Mouse (Mus musculus) testis, postnatal 14 days (tissue): ENCODE results near the gene Klk1b27.
"Not testable (repeated sequence)": the region's sequence is repeated elsewhere in the genome, so short reads cannot be mapped to it uniquely, and the experiment has no call there.

Experiments
- DNase-seq: peaks from one replicate; pipeline ENCODE4 v3.0.0; 2021; ENCODE audit warnings: low spot score

Klk1b27 gene

DNA sequence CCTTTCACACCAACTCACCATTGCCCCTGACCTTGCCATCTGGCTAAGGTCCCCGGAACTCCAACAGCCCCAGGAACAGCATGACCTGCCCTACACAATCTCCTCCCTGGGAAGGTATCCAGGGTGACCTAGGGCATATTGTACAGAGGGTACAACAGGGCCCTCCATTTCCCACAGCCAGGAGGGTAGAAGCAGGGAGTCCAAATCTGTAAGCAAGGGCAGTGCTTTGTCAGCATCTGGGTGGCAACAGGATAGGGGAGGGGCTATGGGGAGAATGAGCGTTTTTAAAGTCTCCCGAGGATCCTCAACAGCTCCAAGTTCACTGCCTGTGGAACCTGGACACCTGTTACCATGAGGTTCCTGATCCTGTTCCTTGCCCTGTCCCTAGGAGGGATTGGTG is at the start of gene Klk1b27:
Gene Klk1b27, plus strand, starts transcription at position 301 of the 400 bp plus-strand sequence.
- DNase-seq, result not testable (repeated sequence)

DNA sequence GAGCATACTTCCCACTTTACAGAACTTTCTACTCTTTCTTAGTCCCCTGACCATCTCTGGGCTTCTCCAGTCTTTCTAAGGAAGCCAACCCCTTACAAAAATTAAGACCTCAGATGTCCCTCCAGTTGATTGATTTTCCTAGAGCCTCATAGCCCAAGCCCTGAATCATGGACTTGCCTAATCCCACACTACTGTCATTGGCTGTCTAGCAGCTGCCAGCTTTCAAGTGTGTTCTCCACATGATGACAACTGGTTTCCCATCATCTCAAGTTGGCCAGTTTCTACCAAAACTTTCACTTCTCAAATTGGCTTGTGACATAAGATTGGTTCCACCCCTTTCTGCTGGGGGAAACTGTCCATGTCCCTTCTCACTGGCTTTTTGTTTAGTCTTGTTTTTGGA is 47.2 kb upstream of the Klk1b27 start:
- no peak for DNase-seq

DNA sequence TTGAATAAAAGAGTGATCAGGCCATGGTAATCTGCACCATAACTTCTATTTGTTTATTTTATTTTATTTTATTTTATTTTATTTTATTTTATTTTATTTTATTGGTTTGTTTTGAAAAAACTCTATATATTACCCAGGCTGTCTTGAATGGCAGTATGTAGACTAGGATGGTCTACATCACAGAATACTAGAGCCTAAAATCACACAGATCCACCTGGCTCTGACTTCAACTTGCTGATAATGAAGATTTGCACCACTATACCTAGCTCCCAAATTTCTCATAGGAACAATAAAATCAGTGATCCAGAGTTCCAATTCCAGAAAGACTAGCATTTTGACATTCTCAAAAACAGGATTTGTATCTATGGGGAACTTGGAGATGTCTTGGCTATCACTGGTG is 40.2 kb upstream of the Klk1b27 start, which contains the start of gene Klk1b26:
Gene Klk1b26, plus strand, starts transcription at position 301 of the 400 bp plus-strand sequence.
- DNase-seq, result not testable (repeated sequence)

- DNase-seq, result not testable (repeated sequence)
Observed at GRCm38 (mm10) chr7:44014666-44015065, 37.4 kb upstream of the Klk1b27 start.

- DNase-seq, result no peak
Observed at GRCm38 (mm10) chr7:44015071-44015470, 37.0 kb upstream of the Klk1b27 start.

GRCm38 (mm10) chr7:44072117-44072516 is 20.0 kb downstream of the Klk1b27 start:
- no peak for DNase-seq

GRCm38 (mm10) chr7:44077703-44078102 is 25.6 kb downstream of the Klk1b27 start:
- DNase-seq, result no peak

GRCm38 (mm10) chr7:44096111-44096510 is 44.0 kb downstream of the Klk1b27 start:
- DNase-seq, result no peak

GRCm38 (mm10) chr7:44102028-44102427 is 49.9 kb downstream of the Klk1b27 start, which contains the start of gene Klk1b21:
Klk1b21 (plus strand) TSS chr7:44102328.
- peak; percentile 9 for DNase-seq
